Mouse (Mus musculus) spleen, postnatal 0 days (tissue): ENCODE measurements around the gene Nlrp10. TPM values are rescaled to one million over a fixed set of nuclear protein-coding genes. Genes with fewer than 3 reads are reported as not detected.

Experiments
- polyA plus RNA-seq: library from polyadenylated mRNA; unstranded; fragments of >200 nt; fragmentation: Nextera tagmentation; extraction: Ambion mirVana; gene quantifications from 2 replicates; pipeline ENCODE4 v1.2.1, GENCODE M21; 2015

Gene Nlrp10
- 0.05 and 0.08 TPM in 2 replicates for polyA plus RNA-seq

GRCm38 (mm10) chr7:108929726-108930393 is at the start of gene Nlrp10:
TSS of gene Nlrp10 (minus strand) at chr7:108930178.

GRCm38 (mm10) chr7:108950312-108950761 is 20.4 kb upstream of the Nlrp10 start, which contains the start of gene Tub:
TSS of gene Tub (plus strand) at chr7:108950338.

GRCm38 (mm10) chr7:108933794-108934731 is 4.1 kb upstream of the Nlrp10 start, which contains the start of gene Eif3f:
TSS of gene Eif3f (plus strand) at chr7:108934417.

GRCm38 (mm10) chr7:108894320-108894719 is 35.7 kb downstream of the Nlrp10 start, which contains the start of gene Olfr519:
TSS of gene Olfr519 (minus strand) at chr7:108894420.

GRCm38 (mm10) chr7:108884906-108885305 is 45.1 kb downstream of the Nlrp10 start, which contains the start of gene Olfr518:
TSS of gene Olfr518 (minus strand) at chr7:108885006.

GRCm38 (mm10) chr7:108872279-108872678 is 57.7 kb downstream of the Nlrp10 start, which contains the start of gene Olfr517:
TSS of gene Olfr517 (minus strand) at chr7:108872379.

Other genes with a start within 250 kb of the Nlrp10 start
- gene Olfr512, start 216.9 kb downstream of the Nlrp10 start, polyA plus RNA-seq = not detected in 2 replicates
- gene Olfr513, start 179.2 kb downstream of the Nlrp10 start, polyA plus RNA-seq = not detected in 2 replicates
- gene Olfr514, start 104.2 kb downstream of the Nlrp10 start, polyA plus RNA-seq = not detected in 2 replicates
- gene Olfr516, start 79.6 kb downstream of the Nlrp10 start, polyA plus RNA-seq = not detected in 2 replicates
- gene Olfr517, start 57.8 kb downstream of the Nlrp10 start, polyA plus RNA-seq = not detected in 2 replicates
- not detected in 2 replicates for gene Olfr518, start 45.2 kb downstream of the Nlrp10 start, polyA plus RNA-seq
- not detected in 2 replicates for gene Olfr519, start 35.8 kb downstream of the Nlrp10 start, polyA plus RNA-seq
- 67.5 and 71.7 TPM in 2 replicates for gene Eif3f, start 4.2 kb upstream of the Nlrp10 start, polyA plus RNA-seq
- 0.02 TPM in 2 replicates for gene Tub, start 20.2 kb upstream of the Nlrp10 start, polyA plus RNA-seq
- 0.38 and 0.46 TPM in 2 replicates for gene Ric3, start 153.2 kb upstream of the Nlrp10 start, polyA plus RNA-seq
- gene Lmo1, start 245.0 kb upstream of the Nlrp10 start, polyA plus RNA-seq = 4.2 and 5.5 TPM in 2 replicates